11 mouse cellular contexts compared by ENCODE assay signal in genomic region chr1:170976447-170976846, GRCm38 (mm10). TPM values are rescaled to one million over a fixed set of nuclear protein-coding genes. Genes with fewer than 3 reads are reported as not detected.
A peak's percentile ranks its signal among the peaks of the same experiment; 100 is the strongest.
DNase-seq lines count a peak whose midpoint lies in the region; TF ChIP-seq lines count a peak whose summit lies in the region.
"Had no signal": no experiment of that assay in that cellular context is flagged by ENCODE, and none has a peak within 500 bp of the region (broad histone marks: within the 10 kb centered on the region; RNA-seq: fewer than 3 reads in every experiment).

TSS of gene Fcgr2b (minus strand) at chr1:170976547.

- DNase-seq in layer of hippocampus, adult 2 months (ENCODE audit: low spot score in 2 of 2), result no peak
- no peak for DNase-seq in layer of hippocampus, adult 9-11 months
- DNase-seq in ovary, postnatal 36 days (ENCODE audit: low spot score), result no peak
- no peak for DNase-seq in adipocyte (ENCODE audit: low spot score)
- DNase-seq: embryo, embryonic 11 days; heart, postnatal 36 days; lung, adult 18-20 months; thymus, postnatal 36 days had no signal

- H3K9me3 ChIP-seq in E14TG2a.4 (ENCODE audit: low read length), result no peaks in the 10 kb centered on the region

- peaks cover 4% of the 10 kb centered on the region for H3K36me3 ChIP-seq in E14TG2a.4 (ENCODE audit: insufficient read depth, low read length)
- peaks cover 4% of the 10 kb centered on the region; the same call in 1 of the 2 replicates for H3K36me3 ChIP-seq in macrophage (ENCODE audit: inconsistent target)

- H3K4me3 ChIP-seq in layer of hippocampus, adult 2 months, result peak within 1 kb of the TSS; percentile 18; the same call in 1 of the 2 replicates
- H3K4me3 ChIP-seq in E14TG2a.4 (replicated peaks; ENCODE audit: low read length) (peak within 1 kb of the TSS; percentile 57), macrophage (ENCODE audit: inconsistent target) (peak within 1 kb of the TSS; percentile 56)
- peak within 1 kb of the TSS; percentile 95 for H3K4me3 ChIP-seq in bone marrow, adult 2 months (replicated peaks; ENCODE audit: control insufficient read depth, low read depth, low read length)

- no peak for TF ChIP-seq POLR2A in bone marrow, adult 2 months (IDR thresholded peaks at IDR 0.05; ENCODE audit: borderline replicate concordance, control insufficient read depth, low read depth, low read length)

- H3K27me3 ChIP-seq in E14TG2a.4 (ENCODE audit: insufficient read depth, low read length), result no peaks in the 10 kb centered on the region

- TF ChIP-seq CTCF in layer of hippocampus, adult 2 months (conservative IDR thresholded peaks at IDR 0.05), result no peak
- TF ChIP-seq CTCF in E14TG2a.4 (conservative IDR thresholded peaks at IDR 0.05; ENCODE audit: low read length), result no peak
- TF ChIP-seq CTCF in bone marrow, adult 2 months (IDR thresholded peaks at IDR 0.05; ENCODE audit: control insufficient read depth, insufficient read depth, low read length), result no peak

- 0 out of 2 replicates have a peak within 1 kb of the TSS, but pooled peaks have one; percentile 7 for H3K27ac ChIP-seq in layer of hippocampus, adult 2 months
- H3K27ac ChIP-seq in bone marrow, adult 2 months (ENCODE audit: control insufficient read depth, insufficient read depth, low read depth, low read length, poor library complexity), result peak within 1 kb of the TSS; percentile 91
- peak within 1 kb of the TSS; percentile 82 for H3K27ac ChIP-seq in macrophage

- peaks cover 45% of the 10 kb centered on the region for H3K79me2 ChIP-seq in macrophage (ENCODE audit: inconsistent target)

- 59% methylated on average over 5 of the region's 5 CpGs for WGBS in bone marrow, adult 2 months
- WGBS in macrophage (ENCODE audit: missing documents), result 90% methylated on average over 5 of the region's 5 CpGs

- peaks cover 57% of the 10 kb centered on the region for H3K4me1 ChIP-seq in E14TG2a.4 (replicated peaks; ENCODE audit: low read depth, low read length)
- peaks cover 13% of the 10 kb centered on the region for H3K4me1 ChIP-seq in bone marrow, adult 2 months (ENCODE audit: control insufficient read depth, insufficient read depth, low read length)

RNA-seq across cellular contexts. Expression of gene Fcgr2b, which starts in this region (rescaled TPM):
- total RNA-seq in layer of hippocampus, adult 2 months (2021), result 1 to 10 TPM; 2.7 to 4.4 TPM
- polyA plus RNA-seq in bone marrow, adult 2 months (2011; ENCODE audit: insufficient read depth, insufficient read length, low replicate concordance, missing spikeins), result 23.0 and 75.4 TPM in 2 replicates
- total RNA-seq in macrophage (2018; cell fraction: chromatin; rRNA removed), result 1,000 to 10,000 TPM in 14 of 26 experiments, 100 to 1,000 TPM in 12; 552 to 2,008 (median 1,011) TPM
- 100 to 1,000 TPM; 224 to 730 (median 474) TPM for total RNA-seq in macrophage (2018; cell fraction: cytosol; rRNA removed)
- total RNA-seq in macrophage (2018; cell fraction: nucleus; rRNA removed), result 1,000 to 10,000 TPM in 21 of 26 experiments, 100 to 1,000 TPM in 5; 780 to 1,818 (median 1,207) TPM
- polyA plus RNA-seq in macrophage (2018), result 372 to 843 TPM (median 791 TPM) in 3 replicates

Comparison
In these comparisons a context has a peak if more than half of its experiments do, and no peak if none do; other contexts are left out.
1. H3K27ac ChIP-seq: peak in every context shown above with its lines; median percentile 91 in bone marrow, adult 2 months; 82 in macrophage; 7 in layer of hippocampus, adult 2 months.
2. H3K4me3 ChIP-seq: peak in every context shown above with its lines; median percentile 95 in bone marrow, adult 2 months; 57 in E14TG2a.4; 56 in macrophage; 18 in layer of hippocampus, adult 2 months.